Mouse (Mus musculus): ENCODE data around the gene Hsd17b10.

DNA sequence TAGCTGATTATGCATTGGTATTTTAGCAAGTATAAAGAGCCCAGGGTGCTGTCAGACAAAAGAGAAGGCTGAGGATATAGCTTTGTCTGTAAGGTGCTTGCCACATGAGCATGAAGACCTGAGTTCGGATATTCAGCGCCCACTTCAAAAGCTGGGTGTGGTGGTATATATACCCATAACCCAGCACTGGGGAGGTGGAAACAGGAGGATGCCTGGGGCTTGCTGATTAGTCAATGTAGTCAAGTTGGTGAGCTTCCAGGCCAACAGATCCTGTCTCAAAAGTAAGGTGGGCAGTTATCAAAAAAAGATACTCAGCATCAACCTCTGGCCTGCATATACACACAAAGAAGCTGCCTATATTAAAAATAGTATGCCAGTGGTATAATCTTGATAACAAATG lies 17.6 kb downstream of the Hsd17b10 start:
- TF ChIP-seq CTCF (IDR thresholded peaks at IDR 0.05; ENCODE audit: borderline replicate concordance, control insufficient read depth, extremely low read depth, insufficient read depth, low read length, poor library complexity) (no peak), POLR2A (IDR thresholded peaks at IDR 0.05; ENCODE audit: control insufficient read depth, extremely low read depth, insufficient read depth, low read length, poor library complexity) (no peak)

Data from thymus, adult 2 months (tissue).